Comparison of ENCODE assay signal across 16 mouse cellular contexts in genomic region chr2:11445722-11446121, GRCm38 (mm10).
"Had no signal": no experiment of that assay in that cellular context is flagged by ENCODE, and none has a peak within 500 bp of the region (broad histone marks: within the 10 kb centered on the region; RNA-seq: fewer than 3 reads in every experiment).

No protein-coding gene starts in this region.

- H3K4me3 ChIP-seq: neural tube, embryonic 13.5 days; neural tube, embryonic 15.5 days; stomach, embryonic 15.5 days had no signal

- H3K36me3 ChIP-seq: neural tube, embryonic 13.5 days; neural tube, embryonic 15.5 days; stomach, embryonic 15.5 days had no signal

- DNase-seq: retina, postnatal 1 day; right cerebral cortex, adult 18-20 months; right cerebral cortex, postnatal 14 days; right cerebral cortex, postnatal 25 days; right cerebral cortex, postnatal 4 days; spleen, adult 18-20 months; thymus, adult 18-20 months; thymus, adult 2 months; thymus, postnatal 14 days; thymus, postnatal 25 days; thymus, postnatal 36 days; thymus, postnatal 4 days had no signal

- H3K9ac ChIP-seq: neural tube, embryonic 13.5 days; neural tube, embryonic 15.5 days; stomach, embryonic 15.5 days had no signal

- H3K4me2 ChIP-seq: neural tube, embryonic 13.5 days; neural tube, embryonic 15.5 days; stomach, embryonic 15.5 days had no signal

- H3K9me3 ChIP-seq: neural tube, embryonic 13.5 days; neural tube, embryonic 15.5 days; stomach, embryonic 15.5 days had no signal

- H3K27me3 ChIP-seq: neural tube, embryonic 13.5 days; neural tube, embryonic 15.5 days; stomach, embryonic 15.5 days had no signal

- H3K4me1 ChIP-seq: neural tube, embryonic 13.5 days; neural tube, embryonic 15.5 days; stomach, embryonic 15.5 days had no signal

- H3K27ac ChIP-seq: neural tube, embryonic 13.5 days; neural tube, embryonic 15.5 days; stomach, embryonic 15.5 days; stomach, postnatal 0 days had no signal
